Mouse (Mus musculus): Measurements from ENCODE around the gene Slc23a4. TPM values are rescaled to one million over a fixed set of nuclear protein-coding genes. Genes with fewer than 3 reads are reported as not detected.

Gene Slc23a4
- 0.13 TPM in 1 of 2 replicates, not detected in the other for polyA plus RNA-seq (2012; ENCODE audit: low replicate concordance)

GRCm38 (mm10) chr6:34988081-34988761 is at the start of gene Slc23a4:
Gene Slc23a4 (minus strand): TSS chr6:34988404.

GRCm38 (mm10) chr6:34919956-34920355 is 68.2 kb downstream of the Slc23a4 start, which contains the start of gene Stra8:
Gene Stra8 (plus strand): TSS chr6:34920163.

GRCm38 (mm10) chr6:34910371-34911219 is 77.6 kb downstream of the Slc23a4 start, which contains the start of gene Wdr91:
Gene Wdr91 (minus strand): TSS chr6:34910876.

Other genes starting within 250 kb of the Slc23a4 start
- gene Agbl3, start 208.0 kb downstream of the Slc23a4 start, polyA plus RNA-seq (2012; ENCODE audit: low replicate concordance), result 0.72 and 2.6 TPM in 2 replicates
- 1.1 and 2.5 TPM in 2 replicates for gene Tmem140, start 125.3 kb downstream of the Slc23a4 start, polyA plus RNA-seq (2012; ENCODE audit: low replicate concordance)
- gene Cyren, start 110.3 kb downstream of the Slc23a4 start, polyA plus RNA-seq (2012; ENCODE audit: low replicate concordance), result 7.4 and 9.8 TPM in 2 replicates
- 24.8 and 27.2 TPM in 2 replicates for gene Wdr91, start 77.5 kb downstream of the Slc23a4 start, polyA plus RNA-seq (2012; ENCODE audit: low replicate concordance)
- not detected in 2 replicates for gene Stra8, start 68.2 kb downstream of the Slc23a4 start, polyA plus RNA-seq (2012; ENCODE audit: low replicate concordance)
- gene Cnot4, start 145.3 kb upstream of the Slc23a4 start, polyA plus RNA-seq (2012; ENCODE audit: low replicate concordance), result 2.0 and 15.8 TPM in 2 replicates
- 0.65 and 7.9 TPM in 2 replicates for gene Nup205, start 189.0 kb upstream of the Slc23a4 start, polyA plus RNA-seq (2012; ENCODE audit: low replicate concordance)